Mouse (Mus musculus) liver, adult 2 months (tissue): ENCODE data around the gene Cytip. TPM values are rescaled to one million over a fixed set of nuclear protein-coding genes. Genes with fewer than 3 reads are reported as not detected.

Experiments
- DNase-seq: peaks from one replicate; pipeline ENCODE4 v3.0.0-alpha.2; 2011; ENCODE audit warnings: low read depth, low spot score; ENCODE audit errors: extremely low read depth
- H3K27ac ChIP-seq: fragments of 200-500 bp; replicated peaks from 2 replicates; pipeline ENCODE4 v1.5.1; 2012; ENCODE audit warnings: low read depth, mild to moderate bottlenecking, control low read depth, inconsistent platforms, low read length; ENCODE audit not compliant: insufficient read depth
- H3K27me3 ChIP-seq: fragments of 200-500 bp; 2 replicates; pipeline ENCODE4 v1.6.1; 2012; ENCODE audit warnings: mild to moderate bottlenecking, moderate library complexity, low read length, inconsistent platforms; ENCODE audit not compliant: control insufficient read depth, insufficient read depth
- H3K36me3 ChIP-seq: fragments of 200-500 bp; 2 replicates; pipeline ENCODE4 v1.6.1; 2012; ENCODE audit warnings: low read length, inconsistent platforms; ENCODE audit not compliant: control insufficient read depth, insufficient read depth
- H3K4me1 ChIP-seq: fragments of 200-500 bp; 2 replicates; pipeline ENCODE4 v1.6.1; 2011; ENCODE audit warnings: low read length; ENCODE audit not compliant: control insufficient read depth, insufficient read depth
- H3K4me3 ChIP-seq: fragments of 200-500 bp; 2 replicates; pipeline ENCODE4 v1.5.1; 2011; ENCODE audit warnings: low read depth, mild to moderate bottlenecking, control low read depth, low read length, moderate library complexity; ENCODE audit not compliant: insufficient read depth
- H3K79me2 ChIP-seq: fragments of 200-500 bp; 2 replicates; pipeline ENCODE4 v1.6.1; 2012; ENCODE audit warnings: inconsistent platforms, mild to moderate bottlenecking, low read length, moderate library complexity; ENCODE audit not compliant: control insufficient read depth, insufficient read depth
- H3K9ac ChIP-seq: fragments of 200-500 bp; 2 replicates; pipeline ENCODE4 v1.6.1; 2012; ENCODE audit warnings: low read depth, mild to moderate bottlenecking, control low read depth, inconsistent platforms, low read length
- CTCF ChIP-seq: fragments of 200-500 bp; IDR thresholded peaks from 2 replicates; pipeline ENCODE4 v1.5.1; 2011; ENCODE audit warnings: low read depth, low read length, control low read depth
- POLR2A ChIP-seq: fragments of 200-500 bp; IDR thresholded peaks from 2 replicates; pipeline ENCODE4 v1.6.1; 2011; ENCODE audit warnings: low read length, control low read depth; ENCODE audit not compliant: insufficient read depth; ENCODE audit errors: extremely low read depth
- WGBS: fragments of 180-500 bp; shearing (Covaris S2); methylation state at CpG from one replicate; pipeline ENCODE4 v1.1.7; 2018; 5-methylcytosine and 5-hydroxymethylcytosine counted together
- polyA plus RNA-seq: library from polyadenylated mRNA; depleted of rRNA; stranded (reverse); fragments of >200 nt; gene quantifications from 2 replicates; pipeline ENCODE4 v1.2.3, GENCODE M21; 2012
- total RNA-seq: library from RNA; depleted of rRNA; stranded (reverse); fragments of >200 nt; gene quantifications from 2 replicates; pipeline ENCODE4 v1.2.3, GENCODE M21; 2014

The Cytip gene
- total and polyA plus RNA-seq, 2 experiments: 0.91 to 1.7 TPM

DNA sequence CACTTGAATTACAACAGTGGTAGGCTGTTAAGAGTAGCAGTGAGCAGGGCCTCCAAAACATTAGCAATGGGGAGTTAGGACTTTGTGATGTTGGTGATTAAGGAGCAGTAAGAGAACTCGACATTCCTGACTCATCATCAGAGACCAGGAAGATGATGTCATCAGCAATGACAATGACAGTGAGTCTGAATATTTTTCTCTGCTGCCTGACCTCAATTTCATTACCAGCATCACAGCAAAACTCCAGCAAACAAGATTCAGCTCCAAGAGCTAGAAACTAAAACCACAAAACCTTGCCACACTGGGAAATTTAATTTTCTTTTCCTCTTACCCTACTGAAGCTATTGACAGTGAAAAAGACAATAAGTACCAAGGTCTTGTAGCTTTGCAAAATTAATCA, 14.6 kb downstream of the Cytip start:
- TF ChIP-seq CTCF: no peak
- no peak for TF ChIP-seq POLR2A
- DNase-seq: no peak

DNA sequence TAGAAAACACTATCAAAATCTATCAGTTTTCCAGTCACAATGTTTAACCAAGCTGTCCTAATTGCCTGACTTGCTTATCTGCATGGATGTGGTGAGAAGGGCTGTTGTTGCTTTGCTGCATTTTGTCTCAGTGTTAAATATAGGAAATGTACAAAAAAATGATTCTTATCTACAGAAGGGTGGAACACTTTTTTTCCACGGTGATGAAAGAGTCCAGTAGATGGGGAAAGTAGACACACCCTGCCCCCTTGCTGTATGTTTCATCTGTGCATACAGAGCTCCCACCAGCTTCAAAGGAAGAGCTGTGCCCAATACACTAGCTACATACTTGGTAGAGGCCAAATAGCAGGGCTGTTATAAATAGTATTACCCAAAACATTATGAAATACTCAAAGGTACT, 16.3 kb downstream of the Cytip start:
- WGBS: 46% methylated on average over 1 of the region's 1 CpGs
- TF ChIP-seq CTCF (no peak), POLR2A (no peak)
- Histone ChIP-seq H3K9ac (no peak overlapping the region), H3K36me3 (no peaks in the 10 kb centered on the region), H3K27ac (no peak overlapping the region), H3K4me1 (no peaks in the 10 kb centered on the region), H3K4me3 (no peak overlapping the region), H3K79me2 (no peaks in the 10 kb centered on the region), H3K27me3 (no peaks in the 10 kb centered on the region; the same call in 1 of the 2 replicates)
- no peak for DNase-seq

More for the DNA sequence above, 14.6 kb downstream of the Cytip start:
- Histone ChIP-seq H3K36me3 (no peaks in the 10 kb centered on the region), H3K4me3 (no peak overlapping the region), H3K27me3 (no peaks in the 10 kb centered on the region), H3K4me1 (no peaks in the 10 kb centered on the region), H3K79me2 (no peaks in the 10 kb centered on the region), H3K27ac (no peak overlapping the region), H3K9ac (no peak overlapping the region)
- WGBS: 63% methylated on average over 1 of the region's 1 CpGs

DNA sequence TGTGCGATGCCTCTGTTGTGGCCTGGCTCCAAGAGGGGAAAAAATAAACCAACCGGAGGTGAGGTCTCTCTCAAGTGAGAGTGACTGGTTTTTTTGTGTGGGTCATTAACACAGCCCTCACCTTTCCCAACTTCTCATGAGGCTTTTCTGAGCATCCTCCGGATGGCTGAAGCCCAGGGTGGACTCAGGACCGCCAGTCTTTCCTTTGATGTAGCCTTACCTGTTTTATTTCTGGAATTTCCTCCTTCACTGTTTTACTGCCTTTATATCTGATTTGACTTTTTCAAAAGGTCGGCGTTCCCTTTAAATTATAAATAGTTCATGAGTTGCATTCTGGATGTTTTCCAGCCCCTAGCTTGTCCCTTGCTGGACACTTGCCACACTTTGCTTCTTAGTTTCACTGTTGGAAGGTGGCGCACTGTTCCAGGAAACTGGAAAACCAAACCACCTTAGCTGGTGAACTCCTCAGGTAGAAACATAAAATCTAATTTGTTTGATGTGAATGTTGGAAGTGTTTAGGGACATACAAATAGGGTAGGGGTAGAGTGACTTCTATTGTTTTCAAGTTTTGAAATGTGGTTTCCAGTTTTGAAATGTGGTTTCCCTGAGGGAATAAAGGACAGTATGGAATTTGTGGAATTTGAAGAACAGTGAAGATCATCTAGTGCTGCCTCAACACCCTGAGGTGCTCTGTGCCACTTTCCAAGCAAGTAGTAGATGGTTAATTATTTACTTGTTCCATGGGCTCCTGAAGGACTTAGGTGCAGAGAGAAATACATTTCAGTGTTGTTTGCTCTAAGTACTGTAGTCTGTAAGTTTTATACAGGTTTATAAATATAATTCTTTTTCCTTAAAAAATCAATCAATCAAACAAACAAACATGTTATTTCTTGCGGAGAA, 19.7 kb downstream of the Cytip start:
- Histone ChIP-seq H3K27ac (no peak overlapping the region), H3K36me3 (no peaks in the 10 kb centered on the region), H3K4me1 (no peaks in the 10 kb centered on the region), H3K27me3 (no peaks in the 10 kb centered on the region; the same call in 1 of the 2 replicates), H3K79me2 (no peaks in the 10 kb centered on the region), H3K4me3 (no peak overlapping the region), H3K9ac (no peak overlapping the region)
- DNase-seq: no peak
- WGBS: 79% methylated on average over 8 of the region's 8 CpGs
- TF ChIP-seq POLR2A: no peak
- TF ChIP-seq CTCF: no peak

DNA sequence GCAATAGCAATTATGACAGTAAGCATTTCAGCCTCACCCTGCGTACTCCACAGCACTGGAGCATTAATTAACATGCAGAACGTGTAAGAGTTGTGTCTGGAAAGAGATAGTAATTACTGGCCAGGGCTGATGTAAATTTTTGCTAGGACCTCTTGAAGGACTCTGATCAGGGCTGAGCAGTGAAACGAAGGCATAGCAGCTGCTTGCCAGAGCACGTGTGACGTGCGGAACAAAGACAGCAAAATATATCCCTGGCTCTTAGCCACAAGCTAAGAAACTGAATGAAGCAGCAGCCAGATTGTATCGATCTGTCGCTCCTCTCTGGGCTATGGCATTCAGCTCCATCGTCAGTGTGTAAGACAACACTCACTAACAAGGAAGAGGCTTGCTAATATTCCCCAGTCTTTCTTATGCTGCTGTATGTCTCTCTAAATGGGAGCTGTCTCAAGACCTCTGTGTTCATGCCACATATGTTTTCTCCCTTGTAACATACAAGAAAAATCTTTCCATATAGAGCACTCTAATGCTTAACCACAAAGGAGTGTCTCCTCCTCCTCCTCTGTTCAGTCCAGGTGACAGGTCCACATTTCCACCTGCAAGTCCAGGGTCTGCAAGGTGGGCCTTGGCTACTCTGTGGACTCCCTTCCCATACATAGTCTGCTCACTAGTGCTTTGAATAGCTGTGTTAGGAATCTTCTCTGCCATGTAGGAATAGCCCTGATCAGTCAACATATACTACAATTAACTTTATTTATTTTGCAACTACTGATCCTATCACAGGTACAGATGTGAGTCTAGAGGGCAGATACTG, 20.7 kb downstream of the Cytip start:
- Histone ChIP-seq H3K27ac (no peak overlapping the region), H3K4me3 (no peak overlapping the region), H3K36me3 (no peaks in the 10 kb centered on the region), H3K27me3 (no peaks in the 10 kb centered on the region; the same call in 1 of the 2 replicates), H3K9ac (no peak overlapping the region), H3K4me1 (no peaks in the 10 kb centered on the region), H3K79me2 (no peaks in the 10 kb centered on the region)
- DNase-seq: no peak
- 85% methylated on average over 9 of the region's 9 CpGs for WGBS
- TF ChIP-seq CTCF (no peak), POLR2A (no peak)

DNA sequence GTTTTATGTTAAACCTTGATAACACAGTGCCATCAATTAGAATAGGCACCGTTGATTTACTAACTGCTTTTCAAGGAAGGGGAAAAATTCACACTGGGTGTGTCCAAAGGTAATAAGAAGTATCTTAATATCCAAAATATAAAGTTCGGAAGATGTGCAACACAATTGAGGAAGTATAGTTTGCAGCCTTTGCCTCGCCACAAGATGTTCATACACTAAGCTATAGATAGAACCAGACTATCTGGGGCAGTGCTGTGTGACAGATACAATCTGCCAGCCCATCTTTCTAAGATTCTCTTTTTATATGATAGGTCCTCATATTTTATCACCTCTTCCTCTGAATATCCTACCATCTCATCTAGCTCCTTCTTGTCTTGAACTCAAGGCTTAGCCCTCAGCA, 22.4 kb downstream of the Cytip start:
- H3K9ac ChIP-seq: no peak overlapping the region
- 81% methylated on average over 3 of the region's 3 CpGs for WGBS
- H3K27ac ChIP-seq: no peak overlapping the region
- DNase-seq: no peak
- H3K27me3 ChIP-seq: no peaks in the 10 kb centered on the region; the same call in 1 of the 2 replicates
- TF ChIP-seq CTCF (no peak), POLR2A (no peak)
- H3K79me2 ChIP-seq: no peaks in the 10 kb centered on the region
- no peak overlapping the region for H3K4me3 ChIP-seq
- no peaks in the 10 kb centered on the region for H3K36me3 ChIP-seq
- no peaks in the 10 kb centered on the region for H3K4me1 ChIP-seq
